Mouse (Mus musculus) kidney, postnatal 14 days (tissue): Measurements from ENCODE around the gene Ssu2.
A peak's percentile ranks its signal among the peaks of the same experiment; 100 is the strongest.

Experiments
- DNase-seq: peaks from one replicate; pipeline ENCODE4 v3.0.0; 2022; ENCODE audit warnings: mixed read lengths

Gene Ssu2

DNA sequence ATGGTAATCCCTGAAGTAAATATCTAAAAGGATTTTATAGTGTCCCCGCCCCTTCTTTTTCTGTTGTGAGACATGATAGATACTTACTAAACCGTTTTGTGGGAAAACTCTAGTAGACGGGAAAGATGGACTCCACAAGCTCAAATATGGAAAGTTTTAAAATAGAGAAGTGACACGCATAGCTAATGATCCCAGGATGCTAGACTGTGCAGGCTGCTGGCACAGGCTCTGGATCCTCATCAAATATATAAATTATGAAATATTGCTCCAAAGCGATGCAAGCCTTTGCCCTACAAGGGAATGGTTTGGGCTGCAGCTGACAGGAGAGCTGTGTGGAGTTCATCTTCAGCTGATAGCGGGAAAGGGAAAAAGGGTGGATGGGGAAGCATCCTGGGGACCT, 50.2 kb downstream of the Ssu2 start:
- DNase-seq = no peak

DNA sequence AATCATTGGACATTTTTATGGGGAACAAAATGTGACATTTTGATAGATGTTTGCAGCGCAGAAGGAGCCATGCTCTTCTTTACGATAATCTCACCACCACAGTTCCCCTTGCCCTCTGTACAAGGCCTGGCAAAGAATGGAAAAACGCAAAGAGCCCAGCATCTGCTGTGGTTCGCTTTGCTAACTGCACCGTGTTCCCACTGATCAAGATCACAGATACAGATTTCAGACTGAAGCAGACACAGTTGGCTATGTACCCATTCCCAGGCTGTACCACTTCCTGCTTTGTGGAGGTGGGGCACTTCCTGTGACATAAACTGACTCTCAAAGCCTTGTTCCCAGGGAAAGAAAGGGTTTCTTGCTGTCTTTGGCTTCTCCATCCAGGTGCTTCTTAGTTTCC, 53.9 kb downstream of the Ssu2 start:
- DNase-seq = no peak

DNA sequence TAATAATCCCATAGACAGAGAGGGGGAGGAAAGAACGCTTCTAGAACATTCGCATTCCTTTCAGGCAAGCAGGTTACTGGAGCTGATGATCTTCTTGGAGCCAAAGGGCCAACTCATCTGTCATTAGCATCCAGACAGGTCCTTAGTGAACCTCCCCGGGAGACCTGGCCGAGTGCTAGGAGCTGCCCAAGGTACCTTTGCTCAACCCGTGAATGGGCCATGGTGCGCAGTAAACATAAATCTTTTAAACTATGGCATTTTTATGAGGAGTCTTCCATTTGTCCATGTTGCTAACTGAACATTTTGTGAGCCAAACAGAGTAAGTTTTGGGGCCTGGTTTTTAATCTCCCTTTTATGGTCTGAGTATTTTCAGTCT, 56.6 kb downstream of the Ssu2 start:
- no peak for DNase-seq

DNA sequence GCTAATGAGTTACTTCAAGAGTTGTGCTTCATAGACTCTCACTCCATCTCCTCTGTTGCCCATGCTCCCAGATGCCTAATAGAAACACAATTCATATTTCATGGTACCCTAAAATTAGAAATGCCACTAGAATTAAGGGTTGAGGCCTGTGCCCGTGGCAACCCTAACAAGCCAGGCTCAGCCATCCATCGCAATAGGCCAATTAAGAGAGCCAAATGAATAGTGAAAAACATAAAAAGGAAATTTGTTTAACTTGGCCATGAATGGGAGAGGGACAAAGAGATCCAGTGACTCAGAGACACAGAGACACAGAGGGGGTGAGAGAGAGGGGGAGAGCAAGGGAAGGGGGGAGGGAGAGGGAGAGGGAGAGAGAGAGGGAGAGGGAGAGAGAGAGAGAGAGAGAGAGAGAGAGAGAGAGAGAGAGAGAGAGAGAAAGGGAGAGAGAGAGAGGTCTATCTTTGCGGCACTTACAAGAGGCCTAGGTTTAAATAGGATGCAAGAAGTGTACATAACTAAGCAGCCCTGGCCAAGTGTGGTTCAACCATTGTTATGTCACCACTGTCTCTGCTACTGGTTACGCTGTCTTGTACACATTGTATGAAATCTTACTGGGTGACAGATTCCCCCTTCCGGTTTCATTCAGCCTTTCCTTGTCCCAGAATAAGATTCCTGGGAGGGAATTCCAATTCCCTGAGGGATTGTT, 57.2 kb downstream of the Ssu2 start:
- DNase-seq = no peak

DNA sequence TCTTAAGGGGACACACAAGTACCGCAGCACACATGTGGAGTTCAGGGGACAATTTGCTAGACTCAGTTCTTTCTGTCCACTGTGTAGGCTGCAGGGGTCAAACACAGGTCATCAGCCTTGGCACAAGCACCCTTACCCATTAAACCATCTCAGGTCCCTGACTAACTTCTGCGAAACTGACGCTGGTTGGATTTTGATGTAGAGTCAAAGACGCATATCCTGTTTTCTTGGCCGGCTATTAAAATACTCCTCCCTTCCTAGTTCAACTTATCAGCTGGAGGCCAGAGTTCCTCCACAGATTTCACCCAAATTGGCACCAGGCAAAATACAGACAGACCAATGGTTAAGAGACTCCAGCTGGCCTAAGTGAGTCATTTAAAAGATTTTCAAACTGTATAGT, 60.0 kb downstream of the Ssu2 start:
- peak; percentile 60 for DNase-seq

DNA sequence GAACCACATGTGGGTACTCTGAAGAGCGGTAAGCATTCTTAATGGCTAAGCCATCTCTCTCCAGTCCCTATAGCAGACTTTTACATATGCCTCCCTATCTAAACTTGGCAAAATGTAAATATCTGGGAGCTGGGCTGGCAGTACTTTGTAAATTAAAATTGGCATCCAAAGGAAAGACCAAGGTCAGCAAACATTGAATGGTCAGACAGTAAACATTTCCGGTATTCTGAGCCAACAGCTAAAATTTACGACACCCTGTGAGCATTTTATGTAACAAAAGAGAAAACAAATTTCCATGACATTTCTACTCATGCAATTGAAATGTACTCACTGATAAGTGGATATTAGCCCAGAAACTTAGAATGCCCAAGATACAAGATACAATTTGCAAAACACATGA, 62.6 kb downstream of the Ssu2 start:
- DNase-seq = peak; percentile 32

DNA sequence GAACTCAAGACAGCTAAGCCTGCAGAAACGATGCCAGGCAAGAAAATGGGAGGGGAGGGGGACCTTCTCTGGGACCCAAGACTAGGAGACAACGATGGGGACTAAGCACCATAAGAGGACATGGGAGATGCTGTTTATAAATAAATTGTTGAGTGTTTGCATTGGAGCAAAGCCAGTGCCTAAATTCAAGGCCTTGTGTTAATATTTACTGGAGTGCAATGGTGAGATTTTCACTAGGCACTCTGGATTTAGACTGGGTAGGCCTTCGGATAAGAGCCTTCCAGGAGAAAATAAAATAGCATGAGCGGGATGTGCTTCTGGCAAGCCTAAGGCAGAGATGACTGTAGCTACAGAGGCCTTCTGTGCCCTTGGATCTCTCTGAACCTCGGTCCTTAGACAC, 64.9 kb downstream of the Ssu2 start:
- no peak for DNase-seq

DNA sequence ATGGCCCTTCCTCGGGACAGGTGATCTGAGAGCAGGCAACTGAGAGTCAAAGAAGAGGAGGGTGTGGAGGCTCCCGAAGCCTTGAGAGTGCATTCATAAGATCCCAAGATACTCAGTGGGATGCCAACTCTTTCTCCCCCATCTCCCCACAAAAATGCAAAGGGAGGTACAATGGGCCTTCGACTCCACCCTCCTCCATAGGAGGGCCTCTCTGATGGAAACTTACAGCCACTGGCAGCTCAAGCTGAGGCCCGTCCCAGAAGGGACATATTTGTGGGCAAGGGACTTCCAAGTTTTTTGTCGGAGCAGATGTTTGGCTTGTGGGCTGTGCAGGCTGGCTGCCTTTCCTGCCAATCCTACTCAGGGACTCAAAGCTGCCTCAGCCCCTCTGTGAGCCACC, 67.1 kb downstream of the Ssu2 start:
- no peak for DNase-seq

DNA sequence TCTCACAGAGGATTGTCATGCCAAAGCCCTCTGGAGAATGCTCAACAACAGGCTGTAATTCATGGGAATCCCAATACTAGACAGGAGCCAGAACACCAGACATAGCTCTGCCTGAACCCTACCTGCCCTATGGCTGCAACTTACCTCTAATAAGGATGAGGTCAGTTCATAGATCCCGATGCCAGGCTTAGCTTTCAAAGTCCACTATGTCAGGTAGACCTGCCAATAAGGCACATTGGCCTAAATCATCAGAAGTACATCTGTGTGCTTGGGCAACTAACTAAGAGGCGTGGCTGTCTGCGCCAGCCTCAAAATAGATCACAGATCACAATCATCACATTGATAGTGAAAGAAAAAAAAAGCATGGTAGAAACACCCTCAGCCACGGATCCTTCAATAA, 68.4 kb downstream of the Ssu2 start:
- no peak for DNase-seq

DNA sequence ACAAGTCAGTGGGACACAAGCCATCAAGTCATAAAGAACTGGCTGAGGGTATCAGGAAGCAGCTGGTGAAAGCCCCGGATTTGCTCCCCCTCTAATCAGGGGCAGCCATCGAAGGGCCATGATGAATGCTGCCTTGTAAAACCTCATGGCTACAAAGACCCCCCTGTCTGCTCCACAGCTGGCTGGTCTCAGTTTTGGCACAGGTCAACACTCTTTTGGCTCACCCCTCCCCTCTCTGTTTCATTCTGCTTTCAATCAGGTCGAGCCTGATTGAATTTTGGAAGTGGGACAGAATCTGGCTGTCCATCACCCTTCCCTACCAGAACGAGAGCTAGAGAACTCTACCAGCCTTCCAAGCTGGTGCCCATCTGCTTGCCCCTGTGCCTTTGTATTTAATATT, 76.4 kb downstream of the Ssu2 start:
- no peak for DNase-seq

DNA sequence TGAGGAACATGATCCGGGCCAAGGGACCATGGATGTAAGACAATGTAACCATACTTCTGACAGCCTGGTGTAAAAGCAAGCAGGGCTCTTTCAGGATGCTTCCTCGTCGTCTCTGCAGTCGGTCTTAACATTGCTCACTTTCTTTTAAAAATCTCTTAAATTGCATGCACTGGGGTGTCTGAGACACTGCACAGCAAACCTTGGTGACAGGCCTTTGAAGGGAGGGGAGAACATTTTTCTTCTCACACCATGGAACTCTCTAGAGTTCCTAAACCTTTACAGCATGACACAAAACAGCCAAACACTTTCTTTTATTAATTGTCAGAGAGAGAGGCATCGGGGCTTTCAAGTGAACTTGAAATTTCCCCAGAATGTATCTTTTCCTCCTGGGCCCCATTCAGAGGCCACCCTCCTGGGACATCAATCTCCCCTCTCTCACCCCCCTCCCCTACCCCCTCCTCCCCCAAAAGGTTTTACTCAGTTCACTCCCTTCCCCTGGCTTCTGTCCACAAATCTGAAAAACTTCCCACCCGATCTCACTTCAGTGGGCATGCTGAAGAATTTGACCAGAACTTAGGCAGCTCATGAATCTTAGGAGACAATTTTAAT, 78.4 kb downstream of the Ssu2 start:
- DNase-seq = no peak
